Mouse (Mus musculus) liver, embryonic 15.5 days (tissue): ENCODE measurements around the gene Pycr2. TPM values are rescaled to one million over a fixed set of nuclear protein-coding genes. Genes with fewer than 3 reads are reported as not detected.
"Not testable (repeated sequence)": the region's sequence is repeated elsewhere in the genome, so short reads cannot be mapped to it uniquely, and the experiment has no call there.

ENCODE experiments used
- ATAC-seq: fragments of 200-750 bp; cut with Nextera tagmentation; 2 replicates; pipeline ENCODE4 v1.8.0; 2017; ENCODE audit warnings: moderate number of reproducible peaks, mild to moderate bottlenecking, moderate library complexity; ENCODE audit not compliant: insufficient read depth
- H3K27ac ChIP-seq: fragments of 300-500 bp; sonication (generic); replicated peaks from 2 replicates; pipeline ENCODE4 v1.5.1; 2015; ENCODE audit warnings: mild to moderate bottlenecking, inconsistent platforms
- H3K27me3 ChIP-seq: fragments of 300-500 bp; sonication (generic); 2 replicates; pipeline ENCODE4 v1.6.1; 2015; ENCODE audit warnings: mild to moderate bottlenecking, inconsistent platforms
- H3K36me3 ChIP-seq: fragments of 300-500 bp; sonication (generic); replicated peaks from 2 replicates; pipeline ENCODE4 v1.6.1; 2015; ENCODE audit warnings: moderate library complexity, mild to moderate bottlenecking, inconsistent platforms
- H3K4me1 ChIP-seq: fragments of 300-500 bp; sonication (generic); replicated peaks from 2 replicates; pipeline ENCODE4 v1.6.1; 2015; ENCODE audit warnings: inconsistent platforms
- H3K4me2 ChIP-seq: fragments of 300-500 bp; sonication (generic); 2 replicates; pipeline ENCODE4 v1.6.1; 2015; ENCODE audit warnings: moderate library complexity, mild to moderate bottlenecking, inconsistent platforms
- H3K4me3 ChIP-seq: fragments of 300-500 bp; sonication (generic); replicated peaks from 2 replicates; pipeline ENCODE4 v1.5.1; 2015; ENCODE audit warnings: mild to moderate bottlenecking, inconsistent platforms
- H3K9ac ChIP-seq: fragments of 300-500 bp; sonication (generic); 2 replicates; pipeline ENCODE4 v1.6.1; 2015; ENCODE audit warnings: moderate library complexity, mild to moderate bottlenecking, inconsistent platforms
- H3K9me3 ChIP-seq: fragments of 300-500 bp; sonication (generic); replicated peaks from 2 replicates; pipeline ENCODE4 v1.6.1; 2016; ENCODE audit warnings: inconsistent platforms
- WGBS: fragments of 180-500 bp; shearing (Covaris S2); methylation state at CpG from one replicate; pipeline ENCODE4 v1.1.7; 2015; ENCODE audit warnings: mixed read lengths; ENCODE audit not compliant: insufficient replicate concordance; 5-methylcytosine and 5-hydroxymethylcytosine counted together
- polyA plus RNA-seq: library from polyadenylated mRNA; unstranded; fragments of >200 nt; fragmentation: Nextera tagmentation; extraction: Ambion mirVana; gene quantifications from 2 replicates; pipeline ENCODE4 v1.2.1, GENCODE M21; 2015

Gene Pycr2
- polyA plus RNA-seq, 1 experiment from 2014 or later: 93.6 TPM

DNA sequence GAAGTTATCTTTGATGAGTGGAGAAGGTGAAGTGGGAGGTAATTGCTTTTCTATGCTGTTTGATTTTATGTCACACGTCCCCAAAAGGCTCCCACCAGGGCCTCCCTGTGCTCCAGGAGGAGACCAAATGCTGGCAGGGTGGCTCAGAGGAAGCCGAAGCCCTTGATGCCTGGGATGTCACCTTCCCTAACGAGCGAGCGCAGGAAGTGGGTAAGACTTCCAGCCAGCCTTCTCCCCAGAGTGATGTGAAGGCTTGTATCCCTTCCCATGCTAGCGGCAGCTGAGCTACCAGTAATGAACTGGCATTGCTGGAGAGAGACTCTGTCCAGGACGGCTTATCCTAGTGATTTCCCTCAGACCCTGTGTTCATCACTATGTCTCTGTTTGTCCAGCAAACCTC is 20.4 kb upstream of the Pycr2 start:
- Histone ChIP-seq H3K36me3 (no peaks in the 10 kb centered on the region), H3K4me2 (0 out of 2 replicates have a peak overlapping the region, but pooled peaks have one; percentile 18), H3K27ac (0 out of 2 replicates have a peak overlapping the region, but pooled peaks have one; percentile 41), H3K27me3 (peaks cover 20% of the 10 kb centered on the region), H3K4me3 (no peak overlapping the region), H3K4me1 (peaks cover 24% of the 10 kb centered on the region), H3K9me3 (no peaks in the 10 kb centered on the region), H3K9ac (no peak overlapping the region)
- no peak for ATAC-seq
- 32% methylated on average over 7 of the region's 7 CpGs for WGBS

DNA sequence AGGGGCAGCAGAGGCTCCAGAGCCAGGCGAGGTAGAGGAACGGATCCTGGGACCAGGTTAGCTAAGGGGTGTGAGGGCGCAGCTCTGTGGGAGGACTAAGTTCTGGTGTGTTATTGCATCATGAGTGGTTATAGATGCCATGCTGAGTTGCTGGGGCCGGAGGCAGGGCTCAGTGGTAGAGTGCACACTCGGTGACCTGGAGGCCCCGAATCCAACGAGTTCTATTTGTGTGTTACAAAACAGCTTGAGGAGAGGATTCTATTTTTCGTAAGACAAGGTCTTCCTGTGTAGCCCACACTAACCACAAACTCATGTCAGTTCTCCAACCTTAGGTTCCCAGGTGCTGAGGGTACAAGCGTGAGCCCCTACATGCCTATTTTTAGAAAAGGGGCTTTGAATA is 19.6 kb upstream of the Pycr2 start:
- Histone ChIP-seq H3K4me3 (no peak overlapping the region), H3K9me3 (no peaks in the 10 kb centered on the region)
- ATAC-seq: 0 out of 2 replicates have a peak, but pooled peaks have one; percentile 30

DNA sequence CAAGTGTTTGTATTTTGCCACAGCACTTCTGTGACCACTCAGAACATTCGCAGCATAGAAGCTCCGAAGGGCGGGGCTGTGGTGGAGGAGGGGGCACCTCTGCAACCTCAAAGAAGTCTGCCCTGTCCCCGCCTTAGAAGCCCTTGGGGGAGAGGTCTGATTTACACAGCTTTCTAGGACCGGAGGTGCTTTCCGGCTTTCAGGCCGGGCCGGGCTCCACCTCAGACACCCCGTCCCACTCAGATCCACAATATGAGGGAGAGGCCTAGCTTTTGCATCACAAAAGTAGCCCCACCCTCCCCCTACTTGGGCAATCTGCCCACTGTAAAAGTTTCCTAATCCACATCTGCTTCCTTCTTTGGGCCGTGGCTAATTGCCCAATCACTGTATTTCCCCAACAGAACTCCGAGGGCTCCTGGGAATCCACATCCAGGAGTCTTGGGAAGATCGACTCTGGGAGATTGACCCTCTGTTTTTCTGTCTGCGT is 15.5 kb upstream of the Pycr2 start:
- Histone ChIP-seq H3K27me3 (peaks cover 51% of the 10 kb centered on the region), H3K27ac (peak overlapping the region; percentile 31; the same call in 1 of the 2 replicates), H3K9me3 (no peaks in the 10 kb centered on the region), H3K36me3 (no peaks in the 10 kb centered on the region), H3K4me3 (no peak overlapping the region), H3K4me1 (peaks cover 24% of the 10 kb centered on the region), H3K4me2 (peak overlapping the region; percentile 21), H3K9ac (no peak overlapping the region)
- 8% methylated on average over 13 of the region's 13 CpGs for WGBS
- ATAC-seq: peak; percentile 51

More for the DNA sequence above, 19.6 kb upstream of the Pycr2 start:
- H3K4me2 ChIP-seq: peak overlapping the region; percentile 18; the same call in 1 of the 2 replicates
- H3K9ac ChIP-seq: no peak overlapping the region
- peaks cover 27% of the 10 kb centered on the region for H3K4me1 ChIP-seq
- WGBS: 26% methylated on average over 9 of the region's 9 CpGs
- H3K27me3 ChIP-seq: peaks cover 28% of the 10 kb centered on the region
- 0 out of 2 replicates have a peak overlapping the region, but pooled peaks have one; percentile 41 for H3K27ac ChIP-seq
- H3K36me3 ChIP-seq: no peaks in the 10 kb centered on the region

DNA sequence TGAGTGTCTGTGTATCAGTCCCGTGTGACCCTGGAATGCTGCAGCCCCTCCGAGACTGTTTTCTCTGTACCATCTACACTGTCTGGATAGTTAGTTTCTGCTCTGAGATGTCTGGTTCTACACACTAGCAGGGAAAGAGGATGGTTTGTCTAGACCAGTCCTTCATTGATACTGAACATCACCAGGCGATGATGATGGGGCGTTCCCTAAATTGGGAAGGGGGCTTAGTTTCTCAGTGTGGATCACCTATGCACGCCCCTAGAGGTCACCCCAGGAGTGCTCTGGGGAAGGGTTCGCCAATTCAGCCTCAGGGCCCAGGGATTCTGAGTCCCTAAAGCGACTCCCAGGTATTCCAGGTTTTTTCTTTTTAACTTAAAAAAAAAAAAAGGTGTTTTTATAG is 14.9 kb upstream of the Pycr2 start:
- no peaks in the 10 kb centered on the region for H3K9me3 ChIP-seq
- H3K27me3 ChIP-seq: peaks cover 55% of the 10 kb centered on the region
- peaks cover 18% of the 10 kb centered on the region for H3K4me1 ChIP-seq
- H3K36me3 ChIP-seq: no peaks in the 10 kb centered on the region
- H3K4me2 ChIP-seq: no peak overlapping the region; the same call in 1 of the 2 replicates
- WGBS: 49% methylated on average over 7 of the region's 7 CpGs
- H3K27ac ChIP-seq: no peak overlapping the region
- no peak overlapping the region for H3K9ac ChIP-seq
- H3K4me3 ChIP-seq: no peak overlapping the region
- ATAC-seq: no peak

DNA sequence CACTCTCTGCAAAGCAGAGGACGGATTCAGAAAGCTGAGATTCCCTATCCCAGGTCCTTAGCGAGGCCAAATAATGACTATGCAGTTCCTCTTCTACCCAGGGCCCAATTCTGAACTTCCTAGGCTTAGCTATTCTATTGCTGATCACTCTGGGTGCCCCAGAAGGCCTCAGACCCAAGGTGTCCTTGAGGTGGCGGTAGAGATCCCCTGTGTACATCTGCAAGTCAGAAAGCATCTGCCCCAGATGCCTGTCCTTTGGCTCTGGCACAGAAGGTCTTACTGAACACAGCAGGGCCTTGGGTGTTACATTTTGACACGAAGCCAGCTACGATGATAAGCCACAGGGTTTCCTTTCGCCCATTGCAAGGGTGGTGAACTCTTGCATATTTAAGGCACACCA is 14.3 kb upstream of the Pycr2 start:
- 26% methylated on average over 6 of the region's 6 CpGs for WGBS
- H3K36me3 ChIP-seq: no peaks in the 10 kb centered on the region
- no peak overlapping the region for H3K4me3 ChIP-seq
- peaks cover 15% of the 10 kb centered on the region for H3K4me1 ChIP-seq
- H3K9me3 ChIP-seq: no peaks in the 10 kb centered on the region
- peaks cover 56% of the 10 kb centered on the region for H3K27me3 ChIP-seq
- no peak overlapping the region for H3K4me2 ChIP-seq
- no peak overlapping the region for H3K9ac ChIP-seq
- no peak for ATAC-seq
- no peak overlapping the region for H3K27ac ChIP-seq

DNA sequence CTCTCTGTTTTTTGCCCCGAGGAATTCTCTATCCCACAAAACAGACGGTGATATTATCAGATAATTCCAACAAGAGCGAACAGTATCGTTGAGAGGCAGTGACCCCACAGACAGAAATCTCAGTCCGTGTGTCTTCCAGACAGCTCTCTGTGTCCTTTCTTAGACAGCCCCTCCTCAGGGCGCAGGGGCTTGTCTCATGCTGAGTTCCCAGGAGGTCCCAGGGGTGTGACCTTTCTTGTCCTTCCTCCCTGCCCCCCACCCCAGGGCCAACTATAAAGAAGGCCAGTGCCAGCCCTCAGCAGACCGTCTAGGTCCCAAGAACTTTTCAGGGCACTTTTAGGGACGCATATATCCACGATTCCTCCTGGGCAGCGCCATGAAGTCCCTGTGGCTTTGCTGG is 11.3 kb upstream of the Pycr2 start, which contains the start of gene Lefty2:
Gene Lefty2 (plus strand): TSS at position 301 of the 400 bp plus-strand sequence.
- Histone ChIP-seq H3K9me3 (no peaks in the 10 kb centered on the region), H3K27me3 (peaks cover 66% of the 10 kb centered on the region), H3K36me3 (no peaks in the 10 kb centered on the region), H3K4me2 (no peak within 1 kb of the TSS), H3K27ac (no peak within 1 kb of the TSS), H3K9ac (no peak within 1 kb of the TSS), H3K4me3 (no peak within 1 kb of the TSS), H3K4me1 (peaks cover 9% of the 10 kb centered on the region; the same call in 1 of the 2 replicates)
- WGBS: 49% methylated on average over 10 of the region's 10 CpGs
- ATAC-seq: no peak

DNA sequence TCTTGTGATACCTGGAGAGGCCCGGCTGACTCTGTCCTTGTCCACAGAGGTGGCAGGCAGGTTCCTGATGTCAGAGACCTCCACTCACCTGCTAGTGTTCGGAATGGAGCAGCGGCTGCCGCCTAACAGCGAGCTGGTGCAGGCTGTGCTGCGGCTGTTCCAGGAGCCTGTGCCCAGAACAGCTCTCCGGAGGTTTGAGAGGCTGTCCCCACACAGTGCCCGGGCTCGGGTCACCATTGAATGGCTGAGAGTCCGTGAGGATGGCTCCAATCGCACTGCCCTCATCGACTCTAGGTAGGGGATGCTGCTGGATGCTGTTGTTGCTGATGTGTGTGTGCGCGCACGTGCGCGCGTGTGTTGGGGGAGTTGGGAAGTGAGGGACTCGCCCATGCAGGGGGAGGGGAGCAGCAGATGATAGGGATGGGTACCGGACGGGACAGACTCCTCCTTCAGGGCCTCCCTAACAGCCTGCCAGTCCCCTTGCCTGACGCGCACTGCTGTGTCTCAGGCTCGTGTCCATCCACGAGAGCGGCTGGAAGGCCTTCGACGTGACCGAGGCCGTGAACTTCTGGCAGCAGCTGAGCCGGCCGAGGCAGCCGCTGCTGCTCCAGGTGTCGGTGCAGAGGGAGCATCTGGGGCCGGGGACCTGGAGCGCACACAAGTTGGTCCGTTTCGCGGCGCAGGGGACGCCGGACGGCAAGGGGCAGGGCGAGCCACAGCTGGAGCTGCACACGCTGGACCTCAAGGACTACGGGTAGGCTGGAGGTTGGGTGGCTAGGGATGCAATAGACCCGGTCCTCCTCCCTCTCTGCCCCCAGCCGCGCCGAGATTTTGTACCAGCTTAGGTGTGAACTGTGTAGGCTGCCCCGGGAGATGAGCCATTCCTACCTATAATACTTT is 9.8 kb upstream of the Pycr2 start:
- not testable (repeated sequence) for H3K9me3 ChIP-seq, H3K36me3 ChIP-seq, ATAC-seq, H3K4me3 ChIP-seq, H3K4me2 ChIP-seq, H3K27ac ChIP-seq, H3K9ac ChIP-seq, H3K4me1 ChIP-seq
- H3K27me3 ChIP-seq: peaks cover 53% of the 10 kb centered on the region
- 8% methylated on average over 51 of the region's 51 CpGs for WGBS

DNA sequence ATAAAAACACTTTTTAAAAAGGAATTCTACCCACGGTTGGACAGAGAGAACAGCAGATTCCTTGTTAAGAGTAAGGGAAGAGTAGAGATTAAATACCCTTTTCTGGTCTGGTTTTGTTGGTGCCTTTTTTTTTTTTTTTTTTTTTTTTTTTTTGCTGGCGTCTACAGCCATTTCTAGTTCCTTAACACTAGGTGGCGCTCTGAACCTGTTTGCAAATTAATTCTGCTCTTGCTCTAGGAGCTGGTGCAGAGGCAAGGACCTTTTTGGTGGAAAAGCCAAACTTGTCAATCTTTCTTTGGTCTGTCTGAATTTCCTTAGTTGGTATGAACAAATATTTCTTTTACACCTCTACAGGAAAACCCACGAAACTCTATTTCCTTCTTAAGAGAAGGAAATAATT is 3.0 kb upstream of the Pycr2 start:
- Histone ChIP-seq H3K9ac (no peak overlapping the region), H3K9me3 (no peaks in the 10 kb centered on the region), H3K4me2 (no peak overlapping the region), H3K4me3 (no peak overlapping the region), H3K27me3 (peaks cover 7% of the 10 kb centered on the region; the same call in 1 of the 2 replicates), H3K4me1 (peaks cover 47% of the 10 kb centered on the region), H3K27ac (no peak overlapping the region), H3K36me3 (peaks cover 10% of the 10 kb centered on the region)
- WGBS: 0% methylated on average over 4 of the region's 4 CpGs
- no peak for ATAC-seq

DNA sequence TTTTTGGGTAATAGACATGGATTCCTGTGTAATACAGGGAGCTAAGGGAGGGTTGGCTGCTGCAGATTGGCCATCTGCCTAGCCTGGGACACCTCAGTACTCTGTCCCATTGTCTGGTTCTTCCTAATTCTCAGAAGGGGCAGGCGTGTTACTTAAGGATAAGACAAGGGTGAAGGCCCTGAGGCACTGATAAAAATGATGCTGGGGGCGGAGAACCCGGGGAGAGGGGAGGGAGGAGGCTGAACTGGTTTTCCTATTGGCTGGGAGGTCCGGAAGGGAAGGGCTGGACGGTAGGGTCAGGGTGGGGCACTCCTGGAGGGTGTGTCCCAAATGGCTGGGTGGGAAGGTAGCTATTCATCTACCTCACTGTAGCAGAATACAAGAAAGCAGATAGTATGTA is 1.2 kb upstream of the Pycr2 start:
- WGBS: 17% methylated on average over 5 of the region's 5 CpGs
- ATAC-seq: peak; percentile 92
- H3K4me2 ChIP-seq: peak overlapping the region; percentile 76

DNA sequence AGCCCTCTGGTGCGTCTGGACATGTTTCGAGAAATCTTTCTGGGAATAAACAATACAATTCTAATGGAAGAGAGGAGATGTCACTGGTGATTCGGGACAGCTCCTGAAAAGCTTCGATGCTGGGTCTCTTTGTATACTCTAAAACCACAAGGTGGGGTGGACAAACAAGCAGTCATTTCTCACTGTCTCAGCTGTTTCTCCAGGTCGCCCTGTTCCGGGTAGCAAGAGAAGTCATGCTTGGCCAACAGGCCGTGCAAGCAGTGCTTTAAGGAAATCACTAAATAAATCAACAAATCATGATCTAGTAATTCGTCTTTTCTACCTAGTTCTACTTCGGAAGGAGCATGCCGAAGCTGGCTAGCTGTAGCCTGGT is 441 bp upstream of the Pycr2 start:
- H3K4me1 ChIP-seq: peaks cover 70% of the 10 kb centered on the region
- H3K4me3 ChIP-seq: peak overlapping the region; percentile 97
- peak overlapping the region; percentile 76 for H3K4me2 ChIP-seq
- H3K36me3 ChIP-seq: peaks cover 35% of the 10 kb centered on the region
- H3K27me3 ChIP-seq: no peaks in the 10 kb centered on the region
- H3K9ac ChIP-seq: peak overlapping the region; percentile 95
- WGBS: 15% methylated on average over 10 of the region's 10 CpGs
- no peak for ATAC-seq
- H3K27ac ChIP-seq: peak overlapping the region; percentile 95
- no peaks in the 10 kb centered on the region for H3K9me3 ChIP-seq

More for the DNA sequence above, 1.2 kb upstream of the Pycr2 start:
- peak overlapping the region; percentile 95 for H3K27ac ChIP-seq
- no peaks in the 10 kb centered on the region for H3K9me3 ChIP-seq
- 0 out of 2 replicates have a peak overlapping the region, but pooled peaks have one; percentile 95 for H3K9ac ChIP-seq
- peaks cover 28% of the 10 kb centered on the region for H3K36me3 ChIP-seq
- peak overlapping the region; percentile 97 for H3K4me3 ChIP-seq
- H3K27me3 ChIP-seq: no peaks in the 10 kb centered on the region
- H3K4me1 ChIP-seq: peaks cover 65% of the 10 kb centered on the region

DNA sequence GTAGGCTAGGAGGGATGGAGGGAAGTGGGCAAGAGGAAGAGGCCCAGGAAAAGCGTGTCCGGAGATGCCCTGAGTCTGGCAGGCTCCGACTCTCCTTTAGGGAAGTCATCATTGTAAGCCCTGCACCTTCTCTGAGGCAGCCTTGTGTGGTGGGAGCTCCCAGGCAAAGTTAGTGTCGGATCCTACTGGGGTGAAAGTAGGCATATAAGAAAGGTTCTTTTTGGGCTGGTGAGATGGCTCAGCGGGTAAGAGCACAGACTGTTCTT is 655 bp downstream of the Pycr2 start:
- H3K9ac ChIP-seq: peak overlapping the region; percentile 95
- no peaks in the 10 kb centered on the region for H3K9me3 ChIP-seq
- H3K27ac ChIP-seq: peak overlapping the region; percentile 95
- H3K36me3 ChIP-seq: peaks cover 46% of the 10 kb centered on the region
- H3K4me2 ChIP-seq: peak overlapping the region; percentile 76
- H3K4me1 ChIP-seq: peaks cover 77% of the 10 kb centered on the region
- ATAC-seq: no peak
- peak overlapping the region; percentile 97 for H3K4me3 ChIP-seq
- WGBS: 3% methylated on average over 5 of the region's 5 CpGs
- no peaks in the 10 kb centered on the region for H3K27me3 ChIP-seq
